Mouse (Mus musculus): Measurements from ENCODE around the gene Zfp3. TPM values are rescaled to one million over a fixed set of nuclear protein-coding genes. Genes with fewer than 3 reads are reported as not detected.

Zfp3 gene
- polyA plus RNA-seq, 1 experiment from 2014 or later: 7.2 TPM

- no peak for ATAC-seq (ENCODE audit: insufficient number of reproducible peaks, insufficient read depth, low FRiP score, low TSS enrichment, low read depth)
- Histone ChIP-seq H3K27me3 (no peaks in the 10 kb centered on the region), H3K36me3 (no peaks in the 10 kb centered on the region), H3K4me3 (replicated peaks) (no peak overlapping the region), H3K9ac (replicated peaks) (no peak overlapping the region), H3K4me2 (no peak overlapping the region), H3K27ac (no peak overlapping the region), H3K4me1 (replicated peaks) (peaks cover 5% of the 10 kb centered on the region; the same call in 1 of the 2 replicates), H3K9me3 (no peaks in the 10 kb centered on the region)
- 72% methylated on average over 5 of the region's 5 CpGs for WGBS
Observed at GRCm38 (mm10) chr11:70737749-70738148, 26.3 kb upstream of the Zfp3 start.

- no peak overlapping the region for H3K9ac ChIP-seq (replicated peaks)
- no peak for ATAC-seq (ENCODE audit: insufficient number of reproducible peaks, insufficient read depth, low FRiP score, low TSS enrichment, low read depth)
- H3K4me2 ChIP-seq: no peak overlapping the region
- 90% methylated on average over 3 of the region's 3 CpGs for WGBS
- no peaks in the 10 kb centered on the region for H3K36me3 ChIP-seq
- H3K4me1 ChIP-seq (replicated peaks): no peaks in the 10 kb centered on the region
- no peaks in the 10 kb centered on the region for H3K27me3 ChIP-seq
- no peak overlapping the region for H3K4me3 ChIP-seq (replicated peaks)
- H3K9me3 ChIP-seq: no peaks in the 10 kb centered on the region
- no peak overlapping the region for H3K27ac ChIP-seq
Observed at GRCm38 (mm10) chr11:70741603-70742002, 22.4 kb upstream of the Zfp3 start.

GRCm38 (mm10) chr11:70742117-70742516 lies 21.9 kb upstream of the Zfp3 start:
- no peak overlapping the region for H3K4me2 ChIP-seq
- 89% methylated on average over 7 of the region's 7 CpGs for WGBS
- H3K9ac ChIP-seq (replicated peaks): no peak overlapping the region
- H3K4me1 ChIP-seq (replicated peaks): no peaks in the 10 kb centered on the region
- H3K4me3 ChIP-seq (replicated peaks): no peak overlapping the region
- no peaks in the 10 kb centered on the region for H3K9me3 ChIP-seq
- H3K27ac ChIP-seq: no peak overlapping the region
- no peak for ATAC-seq (ENCODE audit: insufficient number of reproducible peaks, insufficient read depth, low FRiP score, low TSS enrichment, low read depth)
- H3K36me3 ChIP-seq: no peaks in the 10 kb centered on the region
- no peaks in the 10 kb centered on the region for H3K27me3 ChIP-seq

GRCm38 (mm10) chr11:70742581-70743459 lies 21.2 kb upstream of the Zfp3 start:
- 83% methylated on average over 12 of the region's 12 CpGs for WGBS
- no peak overlapping the region for H3K9ac ChIP-seq (replicated peaks)

GRCm38 (mm10) chr11:70745636-70746035 lies 18.4 kb upstream of the Zfp3 start:
- H3K9ac ChIP-seq (replicated peaks): no peak overlapping the region
- H3K9me3 ChIP-seq: peaks cover 6% of the 10 kb centered on the region; the same call in 1 of the 2 replicates
- H3K27ac ChIP-seq: no peak overlapping the region
- H3K4me1 ChIP-seq (replicated peaks): no peaks in the 10 kb centered on the region
- no peak overlapping the region for H3K4me3 ChIP-seq (replicated peaks)
- H3K36me3 ChIP-seq: no peaks in the 10 kb centered on the region
- 80% methylated on average over 7 of the region's 7 CpGs for WGBS
- H3K4me2 ChIP-seq: no peak overlapping the region
- H3K27me3 ChIP-seq: no peaks in the 10 kb centered on the region
- no peak for ATAC-seq (ENCODE audit: insufficient number of reproducible peaks, insufficient read depth, low FRiP score, low TSS enrichment, low read depth)

More at GRCm38 (mm10) chr11:70742581-70743459, 21.2 kb upstream of the Zfp3 start:
- Histone ChIP-seq H3K4me2 (no peak overlapping the region), H3K4me1 (replicated peaks) (no peaks in the 10 kb centered on the region), H3K9me3 (no peaks in the 10 kb centered on the region), H3K4me3 (replicated peaks) (no peak overlapping the region), H3K27me3 (no peaks in the 10 kb centered on the region), H3K36me3 (no peaks in the 10 kb centered on the region), H3K27ac (no peak overlapping the region)
- no peak for ATAC-seq (ENCODE audit: insufficient number of reproducible peaks, insufficient read depth, low FRiP score, low TSS enrichment, low read depth)

- 91% methylated on average over 4 of the region's 4 CpGs for WGBS
- Histone ChIP-seq H3K9ac (replicated peaks) (no peak overlapping the region), H3K9me3 (peaks cover 6% of the 10 kb centered on the region; the same call in 1 of the 2 replicates), H3K4me2 (no peak overlapping the region), H3K4me3 (replicated peaks) (no peak overlapping the region), H3K36me3 (no peaks in the 10 kb centered on the region), H3K27ac (no peak overlapping the region), H3K4me1 (replicated peaks) (no peaks in the 10 kb centered on the region), H3K27me3 (no peaks in the 10 kb centered on the region)
- ATAC-seq (ENCODE audit: insufficient number of reproducible peaks, insufficient read depth, low FRiP score, low TSS enrichment, low read depth): no peak
Observed at GRCm38 (mm10) chr11:70747876-70748545, 16.0 kb upstream of the Zfp3 start.

GRCm38 (mm10) chr11:70752337-70753017 lies 11.5 kb upstream of the Zfp3 start:
- Histone ChIP-seq H3K27ac (no peak overlapping the region), H3K9me3 (peaks cover 6% of the 10 kb centered on the region; the same call in 1 of the 2 replicates), H3K36me3 (no peaks in the 10 kb centered on the region), H3K4me2 (no peak overlapping the region), H3K4me3 (replicated peaks) (no peak overlapping the region), H3K9ac (replicated peaks) (no peak overlapping the region), H3K4me1 (replicated peaks) (no peaks in the 10 kb centered on the region), H3K27me3 (no peaks in the 10 kb centered on the region)
- 89% methylated on average over 4 of the region's 4 CpGs for WGBS
- ATAC-seq (ENCODE audit: insufficient number of reproducible peaks, insufficient read depth, low FRiP score, low TSS enrichment, low read depth): no peak

- WGBS: 87% methylated on average over 10 of the region's 10 CpGs
- H3K4me3 ChIP-seq (replicated peaks): no peak overlapping the region
- no peak overlapping the region for H3K9ac ChIP-seq (replicated peaks)
- no peaks in the 10 kb centered on the region for H3K36me3 ChIP-seq
- ATAC-seq (ENCODE audit: insufficient number of reproducible peaks, insufficient read depth, low FRiP score, low TSS enrichment, low read depth): no peak
- no peaks in the 10 kb centered on the region for H3K4me1 ChIP-seq (replicated peaks)
- no peak overlapping the region for H3K4me2 ChIP-seq
- H3K9me3 ChIP-seq: peaks cover 6% of the 10 kb centered on the region; the same call in 1 of the 2 replicates
- H3K27me3 ChIP-seq: no peaks in the 10 kb centered on the region
- no peak overlapping the region for H3K27ac ChIP-seq
Observed at GRCm38 (mm10) chr11:70753146-70753545, 10.9 kb upstream of the Zfp3 start.

- no peaks in the 10 kb centered on the region for H3K36me3 ChIP-seq
- no peaks in the 10 kb centered on the region for H3K27me3 ChIP-seq
- H3K9me3 ChIP-seq: no peaks in the 10 kb centered on the region
- no peak overlapping the region for H3K9ac ChIP-seq (replicated peaks)
- no peak for ATAC-seq (ENCODE audit: insufficient number of reproducible peaks, insufficient read depth, low FRiP score, low TSS enrichment, low read depth)
- no peak overlapping the region for H3K27ac ChIP-seq
- 71% methylated on average over 4 of the region's 4 CpGs for WGBS
- no peak overlapping the region for H3K4me2 ChIP-seq
- no peak overlapping the region for H3K4me3 ChIP-seq (replicated peaks)
- no peaks in the 10 kb centered on the region for H3K4me1 ChIP-seq (replicated peaks)
Observed at GRCm38 (mm10) chr11:70754476-70754875, 9.5 kb upstream of the Zfp3 start.

- no peak overlapping the region for H3K9ac ChIP-seq (replicated peaks)
- 64% methylated on average over 7 of the region's 7 CpGs for WGBS
- H3K36me3 ChIP-seq: no peaks in the 10 kb centered on the region
- H3K4me1 ChIP-seq (replicated peaks): no peaks in the 10 kb centered on the region
- H3K9me3 ChIP-seq: no peaks in the 10 kb centered on the region
- H3K27me3 ChIP-seq: no peaks in the 10 kb centered on the region
- ATAC-seq (ENCODE audit: insufficient number of reproducible peaks, insufficient read depth, low FRiP score, low TSS enrichment, low read depth): no peak
- no peak overlapping the region for H3K4me3 ChIP-seq (replicated peaks)
- no peak overlapping the region for H3K27ac ChIP-seq
- no peak overlapping the region for H3K4me2 ChIP-seq
Observed at GRCm38 (mm10) chr11:70754958-70755357, 9.1 kb upstream of the Zfp3 start.

- no peak overlapping the region for H3K4me2 ChIP-seq
- ATAC-seq (ENCODE audit: insufficient number of reproducible peaks, insufficient read depth, low FRiP score, low TSS enrichment, low read depth): no peak
- H3K36me3 ChIP-seq: no peaks in the 10 kb centered on the region
- no peaks in the 10 kb centered on the region for H3K9me3 ChIP-seq
- H3K4me3 ChIP-seq (replicated peaks): no peak overlapping the region
- no peak overlapping the region for H3K9ac ChIP-seq (replicated peaks)
- WGBS: 15% methylated on average over 7 of the region's 7 CpGs
- no peak overlapping the region for H3K27ac ChIP-seq
- no peaks in the 10 kb centered on the region for H3K27me3 ChIP-seq
- H3K4me1 ChIP-seq (replicated peaks): no peaks in the 10 kb centered on the region
Observed at GRCm38 (mm10) chr11:70755645-70756044, 8.4 kb upstream of the Zfp3 start.

Data from limb, embryonic 12.5 days (tissue).